Mouse (Mus musculus) hindlimb bud, embryonic 11.5 days (tissue): Measurements from ENCODE around the gene Mrps24.

Source experiments
- DNase-seq: peaks from one replicate; pipeline ENCODE4 v3.0.0-alpha.2; 2012; ENCODE audit warnings: low read depth, low spot score; ENCODE audit errors: extremely low spot score

The Mrps24 gene

GRCm38 (mm10) chr11:5706874-5707529 lies 8.5 kb downstream of the Mrps24 start:
- DNase-seq: no peak

- DNase-seq: no peak
These were observed 9.5 kb downstream of the Mrps24 start for GRCm38 (mm10) chr11:5705972-5706371.

GRCm38 (mm10) chr11:5703341-5703740 lies 12.1 kb downstream of the Mrps24 start:
- no peak for DNase-seq

- DNase-seq: no peak
These were observed 12.5 kb downstream of the Mrps24 start for GRCm38 (mm10) chr11:5702957-5703332.

GRCm38 (mm10) chr11:5702271-5702956 lies 13.1 kb downstream of the Mrps24 start:
- no peak for DNase-seq

- no peak for DNase-seq
These were observed 13.7 kb downstream of the Mrps24 start for GRCm38 (mm10) chr11:5701821-5702220.

GRCm38 (mm10) chr11:5701300-5701699 lies 14.2 kb downstream of the Mrps24 start:
- DNase-seq: no peak

GRCm38 (mm10) chr11:5700808-5701207 lies 14.7 kb downstream of the Mrps24 start:
- DNase-seq: no peak

GRCm38 (mm10) chr11:5691775-5692174 lies 23.7 kb downstream of the Mrps24 start:
- peak; percentile 39 for DNase-seq

GRCm38 (mm10) chr11:5684283-5684682 lies 31.2 kb downstream of the Mrps24 start:
- DNase-seq: no peak

- no peak for DNase-seq
These were observed 32.9 kb downstream of the Mrps24 start for GRCm38 (mm10) chr11:5682541-5682940.
